Mouse (Mus musculus) bone marrow, adult 2 months (tissue): Measurements from ENCODE around the gene Plekhg5. TPM values are rescaled to one million over a fixed set of nuclear protein-coding genes. Genes with fewer than 3 reads are reported as not detected.
A peak's percentile ranks its signal among the peaks of the same experiment; 100 is the strongest.

ENCODE experiments used
- H3K27ac ChIP-seq: fragments of 200-500 bp; 2 replicates; pipeline ENCODE4 v1.5.1; 2012; ENCODE audit warnings: low read depth, mild to moderate bottlenecking, control low read depth, inconsistent platforms, low read length; ENCODE audit not compliant: control insufficient read depth, poor library complexity, insufficient read depth
- H3K4me1 ChIP-seq: fragments of 200-500 bp; 2 replicates; pipeline ENCODE4 v1.6.1; 2011; ENCODE audit warnings: low read length; ENCODE audit not compliant: control insufficient read depth, insufficient read depth
- H3K4me3 ChIP-seq: fragments of 200-500 bp; replicated peaks from 2 replicates; pipeline ENCODE3; 2011; ENCODE audit warnings: mild to moderate bottlenecking, low read depth, low read length, control low read depth; ENCODE audit not compliant: control insufficient read depth
- CTCF ChIP-seq: fragments of 200-500 bp; IDR thresholded peaks from 2 replicates; pipeline ENCODE4 v1.5.1; 2011; ENCODE audit warnings: low read length, control low read depth; ENCODE audit not compliant: control insufficient read depth, insufficient read depth
- POLR2A ChIP-seq: fragments of 200-500 bp; IDR thresholded peaks from 2 replicates; pipeline ENCODE4 v1.6.1; 2011; ENCODE audit warnings: low read depth, mild to moderate bottlenecking, control low read depth, low read length, borderline replicate concordance; ENCODE audit not compliant: control insufficient read depth
- WGBS: fragments of 180-500 bp; shearing (Covaris S2); methylation state at CpG from one replicate; pipeline ENCODE4 v1.1.7; 2018; 5-methylcytosine and 5-hydroxymethylcytosine counted together
- polyA plus RNA-seq: library from polyadenylated mRNA; stranded (reverse); fragments of >200 nt; gene quantifications from 2 replicates; pipeline ENCODE4 v1.2.4, GENCODE M21; 2011; ENCODE audit warnings: low replicate concordance; ENCODE audit not compliant: missing spikeins, insufficient read depth, insufficient read length

The Plekhg5 gene
- polyA plus RNA-seq, 1 experiment: 6.6 TPM

DNA sequence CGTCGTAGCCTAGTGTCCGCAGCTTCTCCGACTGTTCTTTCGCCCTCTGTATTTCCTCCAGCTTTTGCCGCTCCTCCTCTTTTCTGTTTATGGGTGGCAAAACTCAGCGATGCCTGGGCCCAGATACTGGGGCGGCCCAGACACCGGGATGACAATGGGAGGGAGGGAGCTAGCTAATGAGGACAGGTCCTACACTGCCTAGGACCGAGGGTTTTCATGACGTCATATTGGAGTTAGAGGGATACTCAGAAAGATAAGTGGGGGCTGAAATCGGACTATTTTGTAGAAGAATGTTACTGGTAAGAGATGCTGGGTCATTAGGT is 48.8 kb downstream of the Plekhg5 start:
- 3% methylated on average over 12 of the region's 12 CpGs for WGBS
- TF ChIP-seq CTCF: no peak
- TF ChIP-seq POLR2A: no peak
- Histone ChIP-seq H3K4me3 (no peak overlapping the region), H3K27ac (no peak overlapping the region), H3K4me1 (no peaks in the 10 kb centered on the region)

DNA sequence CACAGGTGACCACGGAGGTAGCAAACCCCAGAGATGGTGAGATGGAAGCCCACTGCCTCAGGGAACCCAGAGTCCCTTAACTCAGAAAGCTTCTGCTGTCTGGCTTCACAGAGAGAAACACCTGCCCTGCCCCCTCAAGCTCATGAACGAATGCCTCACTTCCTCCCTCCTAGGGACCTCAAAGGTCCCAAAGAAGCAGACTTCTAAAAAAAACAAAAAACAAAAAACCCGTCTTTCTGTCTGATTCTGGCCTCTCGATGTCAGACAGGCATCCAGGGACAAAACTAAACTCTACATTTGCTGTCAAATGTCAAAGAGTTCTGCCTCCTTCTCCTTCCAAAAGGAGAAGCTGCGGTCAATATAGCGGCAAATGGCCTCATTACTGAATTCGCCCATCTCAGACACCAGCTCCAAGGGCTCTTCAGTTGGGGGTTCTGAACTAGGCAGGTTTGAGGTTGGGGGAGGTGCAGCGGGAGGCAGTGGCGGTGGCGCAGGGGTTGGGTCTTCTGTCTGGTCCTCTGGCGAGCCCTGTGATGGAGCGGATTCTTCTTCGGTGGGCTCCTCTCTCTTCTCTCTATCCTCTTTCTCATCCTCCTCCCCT is 52.2 kb downstream of the Plekhg5 start:
- H3K27ac ChIP-seq: no peak overlapping the region
- 3% methylated on average over 13 of the region's 13 CpGs for WGBS
- no peaks in the 10 kb centered on the region for H3K4me1 ChIP-seq
- no peak for TF ChIP-seq CTCF
- TF ChIP-seq POLR2A: no peak
- H3K4me3 ChIP-seq: no peak overlapping the region

DNA sequence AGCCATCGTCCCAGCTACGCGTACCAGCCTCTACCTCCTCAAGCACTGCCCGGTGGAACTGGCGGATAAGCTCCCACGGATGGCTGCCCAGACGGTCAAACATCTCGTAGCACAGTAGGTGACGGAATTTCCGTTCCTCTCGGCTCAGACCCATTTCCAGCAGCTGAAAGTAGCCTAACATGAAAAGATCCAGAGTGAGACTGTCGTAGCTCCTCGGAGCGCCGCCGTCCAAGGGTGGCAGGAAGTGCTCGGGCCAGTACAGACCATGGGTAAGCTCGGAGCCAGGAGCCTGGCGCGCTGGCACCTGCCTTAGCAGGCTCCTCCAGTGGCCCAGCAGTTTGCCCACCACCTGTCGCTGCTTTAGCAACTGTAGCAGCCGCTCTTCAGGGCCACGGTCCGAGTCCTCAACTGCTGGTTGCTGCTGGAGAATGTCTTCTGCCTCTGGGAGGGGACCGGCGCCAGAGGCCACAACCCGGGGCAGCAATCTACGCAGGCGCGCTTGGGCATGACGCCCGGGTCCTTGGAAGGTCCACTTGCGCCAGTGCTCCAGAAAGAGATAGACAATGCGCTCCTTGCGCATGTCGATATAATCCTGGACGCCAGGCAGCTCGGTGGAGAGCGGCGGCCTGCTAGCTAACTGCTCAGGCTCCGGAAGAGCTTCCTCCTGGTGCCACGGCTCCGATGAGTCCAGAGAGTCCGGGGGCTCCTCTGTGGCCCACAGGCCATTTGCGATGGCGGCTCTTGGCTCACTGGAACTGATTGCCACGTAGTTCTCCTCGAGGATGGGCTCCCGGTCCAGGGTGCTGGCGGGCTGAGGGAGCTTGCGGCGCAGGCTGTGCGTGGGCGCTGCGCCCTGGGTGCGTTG is 53.1 kb downstream of the Plekhg5 start:
- TF ChIP-seq POLR2A (no peak), CTCF (no peak)
- Histone ChIP-seq H3K27ac (no peak overlapping the region), H3K4me1 (no peaks in the 10 kb centered on the region), H3K4me3 (peak overlapping the region; percentile 12)
- WGBS: 4% methylated on average over 56 of the region's 56 CpGs

DNA sequence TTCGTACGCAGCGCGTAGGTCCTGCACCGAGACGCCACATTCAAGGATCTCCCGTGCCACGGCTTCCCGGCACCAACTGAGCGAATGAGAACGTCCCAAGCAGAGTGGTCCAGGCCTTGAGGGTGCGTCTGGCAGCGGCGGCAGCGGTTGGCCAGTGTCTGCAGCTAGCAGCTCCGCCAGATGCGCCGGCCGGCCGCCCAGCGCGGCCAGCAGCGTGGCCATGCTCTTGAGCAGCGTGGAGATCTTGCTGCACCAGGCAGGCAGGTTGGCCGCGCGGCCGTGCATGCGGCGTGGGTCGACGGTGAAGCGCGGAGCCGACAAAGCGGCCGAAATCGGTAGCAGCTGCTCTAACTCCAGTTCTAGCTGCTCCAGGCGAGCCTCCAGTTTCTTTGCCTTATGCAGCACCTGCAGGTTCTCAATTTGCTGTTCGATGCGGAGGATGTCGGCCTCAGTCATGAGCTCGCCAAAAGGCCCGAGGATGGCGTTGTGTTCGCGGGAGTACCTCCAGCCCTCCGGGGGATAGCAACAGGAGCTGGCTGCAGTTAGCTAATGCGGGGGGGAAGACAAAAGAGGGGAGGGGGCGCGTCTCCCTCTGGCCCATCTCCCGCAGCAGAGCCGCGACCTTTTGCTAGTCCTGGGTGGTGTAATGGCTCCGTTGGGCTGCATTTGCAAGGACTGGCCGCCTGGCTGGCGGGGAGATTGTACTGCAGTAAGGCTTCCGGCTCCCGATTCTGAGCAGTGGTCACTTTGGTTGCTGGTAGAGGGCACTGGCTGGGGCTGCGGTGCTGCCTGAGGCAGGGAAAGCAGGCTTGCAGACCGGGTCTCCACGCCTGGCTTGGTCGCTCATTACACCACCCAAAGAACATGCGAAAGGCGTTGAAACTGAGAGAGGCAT is 54.0 kb downstream of the Plekhg5 start:
- Histone ChIP-seq H3K27ac (no peak overlapping the region), H3K4me3 (no peak overlapping the region), H3K4me1 (no peaks in the 10 kb centered on the region)
- no peak for TF ChIP-seq CTCF
- no peak for TF ChIP-seq POLR2A
- 15% methylated on average over 65 of the region's 65 CpGs for WGBS

DNA sequence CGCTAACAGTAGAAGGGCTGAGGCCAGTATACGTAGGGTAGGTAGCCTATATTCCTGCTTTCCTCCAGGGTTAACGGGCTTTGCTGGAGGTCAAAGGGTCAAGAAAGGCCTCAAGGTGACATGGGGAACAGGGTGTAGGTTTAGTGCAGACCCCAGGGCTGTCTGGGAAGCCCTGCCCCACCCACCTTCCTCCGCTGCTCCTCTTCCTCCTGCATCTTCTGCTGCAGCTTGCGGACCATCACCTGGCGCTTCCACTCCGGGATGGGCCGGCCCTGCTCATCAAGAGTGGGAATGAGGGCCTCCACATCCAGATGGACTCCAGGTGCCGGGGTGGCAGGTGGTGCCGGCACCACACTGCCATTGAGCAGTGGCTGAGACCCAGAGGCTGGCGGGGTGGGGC is 55.6 kb downstream of the Plekhg5 start:
- TF ChIP-seq CTCF: no peak
- no peak for TF ChIP-seq POLR2A
- no peaks in the 10 kb centered on the region for H3K4me1 ChIP-seq
- WGBS: 92% methylated on average over 11 of the region's 11 CpGs

DNA sequence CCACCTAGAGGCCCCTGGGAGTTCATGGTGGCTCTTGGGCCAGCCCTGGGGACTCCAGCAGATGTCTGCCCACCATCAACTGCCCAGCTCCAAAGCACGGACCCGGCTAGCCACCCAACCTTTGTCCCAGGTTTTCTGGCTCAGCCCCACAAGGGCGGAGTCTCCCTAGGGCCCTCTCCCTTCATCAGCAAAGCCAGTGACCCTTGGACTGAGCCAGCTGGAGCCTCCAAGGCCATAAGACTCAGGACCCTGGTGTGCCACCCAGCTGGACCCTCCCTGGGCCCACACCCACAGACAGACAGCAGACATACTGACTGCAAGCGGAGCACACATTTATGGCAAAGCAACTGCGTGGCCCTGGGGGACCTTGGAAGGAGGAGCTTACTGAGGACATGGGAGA is 56.5 kb downstream of the Plekhg5 start:
- Histone ChIP-seq H3K4me1 (no peaks in the 10 kb centered on the region), H3K4me3 (no peak overlapping the region), H3K27ac (no peak overlapping the region)
- 76% methylated on average over 5 of the region's 5 CpGs for WGBS
- TF ChIP-seq CTCF: no peak
- TF ChIP-seq POLR2A: no peak

More for the DNA sequence above, 55.6 kb downstream of the Plekhg5 start:
- Histone ChIP-seq H3K27ac (no peak overlapping the region; the same call in 1 of the 2 replicates), H3K4me3 (no peak overlapping the region)

DNA sequence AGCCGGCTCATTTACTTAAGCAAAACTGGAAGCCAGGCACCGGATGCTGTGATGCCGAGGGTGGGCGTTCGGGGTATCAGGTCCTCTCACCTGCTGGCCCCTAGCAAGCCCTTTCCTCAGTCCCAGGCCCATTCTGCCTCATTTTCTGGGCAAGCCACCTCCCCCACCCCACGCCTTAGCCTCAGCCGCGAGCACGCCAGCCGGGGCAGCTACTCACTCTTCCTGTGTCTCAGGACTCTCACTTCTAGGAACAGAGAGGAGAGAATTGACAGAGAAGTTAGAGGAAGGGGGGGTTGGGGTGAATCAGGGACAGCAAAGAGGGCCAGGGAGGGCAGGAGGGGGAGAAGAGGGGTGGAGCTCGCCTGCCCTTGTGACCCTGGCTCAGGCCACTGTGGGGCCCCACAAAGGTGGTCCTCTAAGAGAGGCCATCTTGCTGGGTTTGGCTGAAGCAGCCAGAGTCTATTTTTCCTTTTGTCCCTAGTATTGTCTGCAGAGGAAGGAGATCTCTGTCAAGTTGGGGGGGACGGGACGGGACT is 57.2 kb downstream of the Plekhg5 start:
- WGBS: 43% methylated on average over 13 of the region's 13 CpGs
- no peaks in the 10 kb centered on the region for H3K4me1 ChIP-seq
- H3K4me3 ChIP-seq: no peak overlapping the region
- no peak overlapping the region for H3K27ac ChIP-seq
- no peak for TF ChIP-seq CTCF
- TF ChIP-seq POLR2A: no peak
